Mouse (Mus musculus): ENCODE measurements around the gene Tpo. TPM values are rescaled to one million over a fixed set of nuclear protein-coding genes. Genes with fewer than 3 reads are reported as not detected.

Tpo gene
- total and polyA plus RNA-seq, 2 experiments from 2014 or later = 0.25 TPM; not detected in 1

DNA sequence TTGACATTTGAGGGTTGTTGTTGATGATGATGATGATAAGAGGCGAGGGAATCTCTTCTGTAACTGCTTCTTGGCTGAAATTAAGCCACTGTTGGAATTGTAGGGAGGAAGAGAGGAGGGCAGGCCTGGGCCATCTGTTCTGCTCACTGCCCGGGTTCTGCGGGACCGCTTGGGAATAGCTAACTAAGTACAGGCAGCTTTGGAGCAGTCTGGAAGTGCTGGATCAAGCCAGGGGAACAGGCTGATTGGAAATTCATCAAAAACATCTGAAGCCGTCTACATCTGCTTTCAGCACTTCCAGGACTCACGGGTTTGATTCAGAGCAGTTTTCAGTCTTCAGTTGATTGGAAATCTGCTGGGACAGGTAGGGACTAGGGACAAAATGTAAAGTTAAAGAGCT, 74.4 kb downstream of the Tpo start:
- no peaks in the 10 kb centered on the region for H3K4me1 ChIP-seq (ENCODE audit: insufficient read depth)
- H3K9me3 ChIP-seq (ENCODE audit: low read length) = no peaks in the 10 kb centered on the region
- WGBS = 61% methylated on average over 6 of the region's 6 CpGs

DNA sequence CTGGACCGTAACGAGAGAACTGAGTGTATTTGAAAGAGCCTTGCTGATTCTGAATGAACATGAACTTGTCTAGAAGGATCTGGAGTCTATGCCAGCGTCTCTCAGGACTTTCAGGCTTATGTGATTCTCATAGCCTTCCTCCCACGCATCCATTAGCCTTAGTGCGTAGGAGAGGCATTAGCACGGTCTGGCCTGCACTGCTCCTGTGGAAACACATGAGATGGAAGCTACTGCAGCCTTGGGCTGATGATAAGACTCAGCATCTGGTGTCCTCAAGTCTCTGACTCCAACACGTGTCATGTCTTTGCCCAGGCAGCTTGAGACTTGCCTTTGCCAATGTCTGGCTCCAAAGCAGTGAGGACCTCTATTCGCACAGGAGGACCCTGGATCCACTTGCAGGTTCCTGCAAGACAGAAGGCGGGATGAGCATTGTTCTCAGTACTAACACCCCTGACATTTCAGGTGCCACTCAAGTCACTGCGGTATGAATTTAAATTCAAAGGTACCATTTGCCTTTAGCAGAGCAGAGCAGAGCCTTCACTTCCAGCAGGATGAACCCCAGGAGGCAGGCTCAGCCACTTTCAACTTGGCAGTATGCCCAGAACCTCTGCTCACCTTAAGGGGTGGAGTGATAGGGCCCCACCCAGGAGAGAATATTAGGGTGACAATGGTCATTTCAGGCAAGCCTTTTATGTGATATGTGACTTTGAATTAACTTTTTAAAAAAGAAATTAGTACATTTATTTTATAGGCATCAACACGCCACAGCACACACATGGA, 77.5 kb downstream of the Tpo start:
- Histone ChIP-seq H3K4me2 (ENCODE audit: low read depth) (no peak overlapping the region), H3K27me3 (ENCODE audit: insufficient read depth, low read length) (no peaks in the 10 kb centered on the region), H3K4me3 (ENCODE audit: low read depth, low read length) (no peak overlapping the region), H3K4me1 (ENCODE audit: insufficient read depth) (no peaks in the 10 kb centered on the region), H3K36me3 (ENCODE audit: insufficient read depth) (no peaks in the 10 kb centered on the region), H3K9ac (no peak overlapping the region), H3K27ac (ENCODE audit: low read depth, low read length) (no peak overlapping the region), H3K9me3 (ENCODE audit: low read length) (no peaks in the 10 kb centered on the region)
- TF ChIP-seq CTCF (IDR thresholded peaks at IDR 0.05; ENCODE audit: low read depth) = no peak
- ATAC-seq (no peak), DNase-seq (no peak)
- WGBS = 87% methylated on average over 11 of the region's 11 CpGs

More for the DNA sequence above, 74.4 kb downstream of the Tpo start:
- H3K36me3 ChIP-seq (ENCODE audit: insufficient read depth) = no peaks in the 10 kb centered on the region
- DNase-seq = no peak
- H3K4me2 ChIP-seq (ENCODE audit: low read depth) = no peak overlapping the region
- no peak for TF ChIP-seq CTCF (IDR thresholded peaks at IDR 0.05; ENCODE audit: low read depth)
- H3K27ac ChIP-seq (ENCODE audit: low read depth, low read length) = no peak overlapping the region
- no peak for ATAC-seq
- H3K9ac ChIP-seq = no peak overlapping the region
- no peak overlapping the region for H3K4me3 ChIP-seq (ENCODE audit: low read depth, low read length)
- H3K27me3 ChIP-seq (ENCODE audit: insufficient read depth, low read length) = no peaks in the 10 kb centered on the region

DNA sequence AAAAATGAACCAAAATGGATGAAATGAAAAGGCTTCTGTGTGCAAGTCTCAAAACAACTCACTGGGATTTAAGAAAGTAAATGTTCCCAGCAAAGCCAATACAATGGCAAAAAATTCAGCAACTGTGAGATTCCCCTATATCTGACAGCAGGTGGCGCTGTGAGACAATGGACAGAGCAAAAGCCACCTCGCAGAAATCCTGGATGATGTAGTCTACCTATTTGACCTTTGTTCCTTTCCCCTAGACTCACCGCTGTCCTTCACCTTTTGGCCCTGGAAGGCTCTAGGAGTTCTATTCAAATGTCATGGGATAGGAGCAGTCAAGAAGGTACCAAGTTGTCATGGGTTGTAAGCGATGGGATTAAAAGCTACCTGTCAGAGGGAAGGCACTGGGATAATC, 82.2 kb downstream of the Tpo start:
- 18% methylated on average over 4 of the region's 4 CpGs for WGBS
- peak; percentile 84 for DNase-seq
- no peaks in the 10 kb centered on the region for H3K27me3 ChIP-seq (ENCODE audit: insufficient read depth, low read length)
- H3K4me2 ChIP-seq (ENCODE audit: low read depth) = no peak overlapping the region
- no peaks in the 10 kb centered on the region for H3K9me3 ChIP-seq (ENCODE audit: low read length)
- no peak overlapping the region for H3K4me3 ChIP-seq (ENCODE audit: low read depth, low read length)
- H3K36me3 ChIP-seq (ENCODE audit: insufficient read depth) = no peaks in the 10 kb centered on the region
- no peak overlapping the region for H3K9ac ChIP-seq
- H3K27ac ChIP-seq (ENCODE audit: low read depth, low read length) = no peak overlapping the region
- peak; percentile 69; the same call in 1 of the 2 replicates for ATAC-seq
- TF ChIP-seq CTCF (IDR thresholded peaks at IDR 0.05; ENCODE audit: low read depth) = peak; percentile 89
- no peaks in the 10 kb centered on the region for H3K4me1 ChIP-seq (ENCODE audit: insufficient read depth)

DNA sequence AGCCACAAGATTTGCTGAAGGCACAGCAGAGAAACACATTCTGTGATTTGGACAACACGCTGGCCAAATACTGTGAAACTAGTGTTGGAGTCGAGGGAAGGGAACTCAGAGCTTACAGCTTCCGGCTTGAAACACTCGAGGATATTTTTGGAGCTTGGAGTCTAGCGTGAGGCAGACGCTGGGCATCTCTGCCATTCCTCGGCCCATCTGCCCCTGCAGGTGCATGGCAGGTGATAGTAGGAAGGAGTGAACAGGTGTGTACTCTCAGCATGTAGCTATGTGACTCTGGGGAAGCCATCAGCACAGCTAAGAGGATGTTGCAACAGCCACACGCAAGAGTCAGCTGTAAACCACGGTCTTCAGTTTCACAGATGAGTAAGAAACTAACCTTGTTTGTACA, 82.6 kb downstream of the Tpo start:
- ATAC-seq (0 out of 2 replicates have a peak, but pooled peaks have one; percentile 25), DNase-seq (no peak)
- no peak for TF ChIP-seq CTCF (IDR thresholded peaks at IDR 0.05; ENCODE audit: low read depth)
- H3K9me3 ChIP-seq (ENCODE audit: low read length) = no peaks in the 10 kb centered on the region
- whole genome bisulfite sequencing = 77% methylated on average over 9 of the region's 9 CpGs
- H3K36me3 ChIP-seq (ENCODE audit: insufficient read depth) = no peaks in the 10 kb centered on the region
- H3K4me2 ChIP-seq (ENCODE audit: low read depth) = no peak overlapping the region
- no peak overlapping the region for H3K9ac ChIP-seq
- no peak overlapping the region for H3K4me3 ChIP-seq (ENCODE audit: low read depth, low read length)
- no peaks in the 10 kb centered on the region for H3K27me3 ChIP-seq (ENCODE audit: insufficient read depth, low read length)
- H3K4me1 ChIP-seq (ENCODE audit: insufficient read depth) = no peaks in the 10 kb centered on the region
- no peak overlapping the region for H3K27ac ChIP-seq (ENCODE audit: low read depth, low read length)

DNA sequence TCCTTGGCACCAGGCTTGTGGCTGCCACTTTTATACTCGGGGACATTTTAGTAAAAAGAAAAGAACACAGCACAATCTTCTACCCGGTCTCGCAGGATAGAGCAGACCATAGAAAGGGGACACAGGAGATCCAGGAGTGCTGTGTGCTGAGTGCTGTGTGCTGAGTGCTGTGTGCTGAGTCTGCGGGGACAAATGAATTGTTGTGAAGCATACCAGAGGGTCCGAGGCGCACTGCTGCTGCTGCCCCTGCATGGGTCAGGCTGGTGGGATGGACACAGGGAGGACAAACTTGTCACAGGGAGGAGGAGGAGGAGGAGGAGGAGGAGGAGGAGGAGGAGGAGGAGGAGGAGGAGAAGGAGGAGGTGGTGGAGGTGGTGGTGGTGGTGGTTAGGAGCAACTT, 83.6 kb downstream of the Tpo start:
- no peak overlapping the region for H3K4me3 ChIP-seq (ENCODE audit: low read depth, low read length)
- no peaks in the 10 kb centered on the region for H3K4me1 ChIP-seq (ENCODE audit: insufficient read depth)
- DNase-seq (no peak), ATAC-seq (no peak)
- TF ChIP-seq CTCF (IDR thresholded peaks at IDR 0.05; ENCODE audit: low read depth) = no peak
- H3K27ac ChIP-seq (ENCODE audit: low read depth, low read length) = no peak overlapping the region
- no peak overlapping the region for H3K4me2 ChIP-seq (ENCODE audit: low read depth)
- no peak overlapping the region for H3K9ac ChIP-seq
- no peaks in the 10 kb centered on the region for H3K27me3 ChIP-seq (ENCODE audit: insufficient read depth, low read length)
- 89% methylated on average over 6 of the region's 6 CpGs for WGBS
- no peaks in the 10 kb centered on the region for H3K9me3 ChIP-seq (ENCODE audit: low read length)
- H3K36me3 ChIP-seq (ENCODE audit: insufficient read depth) = no peaks in the 10 kb centered on the region

DNA sequence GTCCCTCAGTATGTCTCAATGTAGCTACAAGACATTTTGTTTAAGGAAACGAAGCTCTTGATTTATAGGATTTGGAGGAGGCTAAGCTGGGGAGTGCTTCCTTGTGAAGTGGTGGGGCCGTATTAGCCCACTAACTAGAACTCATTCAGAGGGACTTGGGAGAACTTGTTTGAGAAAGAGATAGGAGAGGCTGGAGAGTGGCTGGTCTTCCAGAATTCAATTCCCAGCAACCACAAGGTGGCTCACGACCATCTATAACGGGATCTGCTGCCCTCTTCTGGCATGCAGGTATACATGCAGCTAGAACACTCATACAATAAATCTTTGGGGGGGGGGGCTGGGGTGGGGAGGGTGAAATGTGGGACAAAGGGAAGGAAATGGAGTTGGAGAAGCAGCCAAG, 92.3 kb downstream of the Tpo start:
- H3K4me1 ChIP-seq (ENCODE audit: insufficient read depth) = no peaks in the 10 kb centered on the region
- H3K9me3 ChIP-seq (ENCODE audit: low read length) = no peaks in the 10 kb centered on the region
- WGBS = 25% methylated on average over 4 of the region's 4 CpGs
- no peaks in the 10 kb centered on the region for H3K36me3 ChIP-seq (ENCODE audit: insufficient read depth)
- H3K27ac ChIP-seq (ENCODE audit: low read depth, low read length) = no peak overlapping the region
- no peak overlapping the region for H3K4me2 ChIP-seq (ENCODE audit: low read depth)
- no peaks in the 10 kb centered on the region for H3K27me3 ChIP-seq (ENCODE audit: insufficient read depth, low read length)
- TF ChIP-seq CTCF (IDR thresholded peaks at IDR 0.05; ENCODE audit: low read depth) = peak; percentile 84
- H3K4me3 ChIP-seq (ENCODE audit: low read depth, low read length) = no peak overlapping the region
- no peak overlapping the region for H3K9ac ChIP-seq
- peak; percentile 64 for DNase-seq
- no peak for ATAC-seq

DNA sequence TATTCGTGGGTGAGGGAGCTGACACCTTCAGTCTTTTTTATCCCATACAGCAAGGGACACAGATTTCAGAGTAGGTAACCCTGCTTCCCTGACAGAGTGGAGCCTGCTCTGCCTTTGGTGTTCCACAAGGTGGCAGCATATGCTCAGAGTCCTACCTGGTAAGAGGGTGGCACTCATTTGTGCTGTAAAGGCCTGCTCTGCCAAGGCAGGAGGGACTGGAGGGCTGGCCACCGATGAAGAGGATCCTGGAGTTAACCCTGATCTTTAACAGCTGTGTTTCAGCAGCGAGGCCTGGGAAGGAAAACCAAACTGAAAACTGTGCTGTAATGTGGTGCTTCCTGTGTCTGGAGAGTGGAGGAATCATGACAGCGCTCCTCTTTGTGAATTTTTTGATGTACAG, 92.9 kb downstream of the Tpo start:
- H3K9ac ChIP-seq = no peak overlapping the region
- no peaks in the 10 kb centered on the region for H3K36me3 ChIP-seq (ENCODE audit: insufficient read depth)
- DNase-seq (peak; percentile 69), ATAC-seq (peak; percentile 59)
- no peak overlapping the region for H3K27ac ChIP-seq (ENCODE audit: low read depth, low read length)
- H3K4me1 ChIP-seq (ENCODE audit: insufficient read depth) = no peaks in the 10 kb centered on the region
- WGBS = 42% methylated on average over 4 of the region's 4 CpGs
- no peaks in the 10 kb centered on the region for H3K9me3 ChIP-seq (ENCODE audit: low read length)
- H3K27me3 ChIP-seq (ENCODE audit: insufficient read depth, low read length) = no peaks in the 10 kb centered on the region
- peak; percentile 85 for TF ChIP-seq CTCF (IDR thresholded peaks at IDR 0.05; ENCODE audit: low read depth)
- H3K4me2 ChIP-seq (ENCODE audit: low read depth) = no peak overlapping the region
- H3K4me3 ChIP-seq (ENCODE audit: low read depth, low read length) = no peak overlapping the region
